Comparison of ENCODE assay signal across 11 mouse cellular contexts in the genomic region with DNA sequence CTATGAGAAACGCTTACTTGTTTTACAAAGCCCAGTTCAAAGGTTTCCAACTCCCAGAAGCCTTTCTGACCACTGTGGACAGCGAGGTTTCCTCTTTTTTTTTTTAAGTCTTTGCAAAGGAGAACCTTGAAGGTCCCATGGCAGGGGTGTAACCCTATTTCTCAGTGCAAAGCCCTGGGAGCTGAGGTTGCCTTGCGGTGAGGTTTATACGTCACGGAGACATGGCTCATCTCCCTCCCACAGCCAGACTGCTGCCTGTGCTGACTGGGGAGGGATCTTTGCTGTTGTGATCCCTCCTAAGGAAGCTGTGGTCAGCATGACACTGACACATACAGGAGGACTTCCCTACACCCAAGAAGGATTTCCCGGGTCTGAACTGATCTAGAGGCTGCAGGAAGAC. TPM values are rescaled to one million over a fixed set of nuclear protein-coding genes. Genes with fewer than 3 reads are reported as not detected.
DNase-seq lines count a peak whose midpoint lies in the region; ATAC-seq and TF ChIP-seq lines count a peak whose summit lies in the region.
"Had no signal": no experiment of that assay in that cellular context is flagged by ENCODE, and none has a peak within 500 bp of the region (broad histone marks: within the 10 kb centered on the region; RNA-seq: fewer than 3 reads in every experiment).

No protein-coding gene starts in this region.

- H3K4me2 ChIP-seq in hindbrain, postnatal 0 days (ENCODE audit: low read depth, low read length): no peak overlapping the region
- H3K4me2 ChIP-seq: midbrain, embryonic 13.5 days had no signal

- DNase-seq in hindbrain, embryonic 10.5 days (ENCODE audit: low spot score): no peak
- no peak for DNase-seq in hindbrain, postnatal 0 days (ENCODE audit: low spot score)
- peak; percentile 11 for DNase-seq in thymus, postnatal 14 days
- DNase-seq in thymus, postnatal 36 days: no peak
- peak; percentile 76 for DNase-seq in lung, postnatal 36 days
- DNase-seq in cerebellum, postnatal 14 days: no peak
- DNase-seq in adrenal gland, postnatal 4 days (ENCODE audit: low spot score in 2 of 2): no peak
- DNase-seq in left cerebral cortex, postnatal 10 days (ENCODE audit: extremely low spot score in 1 of 2, low spot score in 2 of 2): no peak
- DNase-seq: kidney, adult 11 months; thymus, adult 18-20 months had no signal

- H3K4me3 ChIP-seq in hindbrain, embryonic 10.5 days: no peak overlapping the region
- no peak overlapping the region for H3K4me3 ChIP-seq in hindbrain, postnatal 0 days (ENCODE audit: low read length)
- H3K4me3 ChIP-seq: midbrain, embryonic 13.5 days had no signal

- no peak for TF ChIP-seq CTCF in hindbrain, postnatal 0 days (IDR thresholded peaks at IDR 0.05; ENCODE audit: low read depth)

- 0 out of 2 replicates have a peak, but pooled peaks cover 3% of the 10 kb centered on the region for H3K27me3 ChIP-seq in hindbrain, embryonic 10.5 days (ENCODE audit: insufficient read depth, poor library complexity, severe bottlenecking)
- no peaks in the 10 kb centered on the region; the same call in 1 of the 2 replicates for H3K27me3 ChIP-seq in hindbrain, postnatal 0 days (ENCODE audit: insufficient read depth, low read length)
- H3K27me3 ChIP-seq: midbrain, embryonic 13.5 days had no signal

- H3K36me3 ChIP-seq in hindbrain, embryonic 10.5 days: no peaks in the 10 kb centered on the region
- H3K36me3 ChIP-seq in hindbrain, postnatal 0 days (ENCODE audit: insufficient read depth, low read length): no peaks in the 10 kb centered on the region
- H3K36me3 ChIP-seq: midbrain, embryonic 13.5 days had no signal

- WGBS in hindbrain, embryonic 10.5 days: 76% methylated on average over 6 of the region's 6 CpGs
- 79% methylated on average over 6 of the region's 6 CpGs for WGBS in hindbrain, postnatal 0 days

- H3K27ac ChIP-seq in hindbrain, embryonic 10.5 days: peak overlapping the region; percentile 6; the same call in 1 of the 2 replicates
- no peak overlapping the region for H3K27ac ChIP-seq in hindbrain, postnatal 0 days
- H3K27ac ChIP-seq: midbrain, embryonic 13.5 days had no signal

- intact Hi-C loops in left cerebral cortex, postnatal 10 days (cut with DNase I): no loop called here

- H3K9me3 ChIP-seq in hindbrain, embryonic 10.5 days: no peaks in the 10 kb centered on the region
- no peaks in the 10 kb centered on the region for H3K9me3 ChIP-seq in hindbrain, postnatal 0 days (ENCODE audit: low read length)
- H3K9me3 ChIP-seq: midbrain, embryonic 13.5 days had no signal

- H3K9ac ChIP-seq in hindbrain, postnatal 0 days (replicated peaks; ENCODE audit: low read length): no peak overlapping the region
- H3K9ac ChIP-seq: midbrain, embryonic 13.5 days had no signal

- peaks cover 51% of the 10 kb centered on the region for H3K4me1 ChIP-seq in hindbrain, embryonic 10.5 days (replicated peaks)
- 0 out of 2 replicates have a peak, but pooled peaks cover 3% of the 10 kb centered on the region for H3K4me1 ChIP-seq in hindbrain, postnatal 0 days (ENCODE audit: insufficient read depth, low read length)

- no peak for ATAC-seq in hindbrain, postnatal 0 days
- ATAC-seq: midbrain, embryonic 13.5 days had no signal

RNA-seq across cellular contexts. Expression of gene Tgm2, which starts 13.2 kb away (rescaled TPM):
- 7.5 and 10.2 TPM in 2 replicates for polyA plus RNA-seq in hindbrain, embryonic 10.5 days (2016; fragmentation: Nextera tagmentation; extraction: Ambion mirVana)
- total RNA-seq in hindbrain, postnatal 0 days (2014; rRNA removed): 13.6 and 14.4 TPM in 2 replicates
- 6.5 and 7.1 TPM in 2 replicates for polyA plus RNA-seq in hindbrain, postnatal 0 days (2015; fragmentation: Nextera tagmentation; extraction: Ambion mirVana)
- total RNA-seq in adrenal gland, postnatal 4 days (2021): 10 to 100 TPM; 58.1 to 65.3 TPM
- total RNA-seq in left cerebral cortex, postnatal 10 days (2021): 1 to 10 TPM; 6.9 TPM

Comparison
In these comparisons a context has a peak if more than half of its experiments do, and no peak if none do; other contexts are left out.
1. DNase-seq: peak in thymus, postnatal 14 days (single experiment) and lung, postnatal 36 days (single experiment); none in hindbrain, embryonic 10.5 days (single experiment), hindbrain, postnatal 0 days (single experiment), thymus, postnatal 36 days (0 of 2), cerebellum, postnatal 14 days (0 of 2), adrenal gland, postnatal 4 days (0 of 2) and left cerebral cortex, postnatal 10 days (0 of 2).